Mouse (Mus musculus): Measurements from ENCODE around the gene Gtpbp2. TPM values are rescaled to one million over a fixed set of nuclear protein-coding genes. Genes with fewer than 3 reads are reported as not detected.

Gene Gtpbp2
- total and polyA plus RNA-seq, 3 experiments: 30.3 to 182 (median 55.0) TPM

DNA sequence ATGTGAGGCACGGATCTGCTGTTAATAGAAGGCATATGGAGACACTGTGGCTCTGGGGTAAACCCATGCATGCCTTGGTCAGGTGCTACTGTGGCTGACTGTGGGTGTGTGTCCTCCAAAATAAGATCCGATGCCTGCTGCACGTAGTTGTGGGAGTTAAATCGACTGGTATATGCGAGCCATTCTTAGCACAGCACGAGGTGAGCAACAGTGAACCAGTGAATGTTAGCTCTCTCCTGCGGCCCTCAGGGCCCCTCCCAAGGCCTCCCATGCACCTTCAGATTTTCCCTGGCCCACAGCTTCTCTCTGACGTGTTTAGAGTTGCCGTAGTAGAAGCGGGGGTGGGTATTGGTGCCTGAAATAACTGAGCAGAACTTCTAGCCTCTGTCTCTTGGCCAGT, 41.2 kb upstream of the Gtpbp2 start:
- H3K27me3 ChIP-seq (ENCODE audit: insufficient read depth, low read length): no peaks in the 10 kb centered on the region
- no peaks in the 10 kb centered on the region for H3K9me3 ChIP-seq (replicated peaks)

DNA sequence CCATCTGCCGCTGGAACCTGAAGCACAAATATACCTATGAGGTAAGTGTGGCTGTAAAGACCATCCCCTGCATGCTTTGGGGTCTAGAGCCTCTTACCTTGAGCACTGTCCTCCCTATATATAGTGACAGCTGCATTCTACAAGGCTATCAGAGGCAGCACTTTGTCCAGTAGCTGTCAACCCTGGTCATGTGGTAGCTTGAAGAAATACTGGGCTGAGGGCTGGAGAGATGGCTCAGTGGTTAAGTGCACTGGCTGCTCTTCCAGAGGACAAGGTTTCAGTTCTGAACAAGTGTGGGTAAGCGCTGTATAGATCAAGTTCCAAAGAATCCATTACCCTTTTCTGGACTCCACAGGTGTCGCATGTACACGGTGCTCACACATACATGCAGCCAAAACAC, 38.0 kb upstream of the Gtpbp2 start:
- ATAC-seq (ENCODE audit: extremely low read depth, insufficient number of reproducible peaks, low FRiP score, poor library complexity, severe bottlenecking) (no peak), DNase-seq (ENCODE audit: low spot score) (no peak)
- H3K27me3 ChIP-seq (ENCODE audit: insufficient read depth, low read length): no peaks in the 10 kb centered on the region
- TF ChIP-seq CTCF (IDR thresholded peaks at IDR 0.05; ENCODE audit: low read depth, low read length) (no peak), GATA1 (IDR thresholded peaks at IDR 0.05; ENCODE audit: borderline replicate concordance, low read length) (no peak), POLR2AphosphoS5 (IDR thresholded peaks at IDR 0.05; ENCODE audit: insufficient replicate concordance, low read depth, low read length) (no peak)
- H3K4me3 ChIP-seq (ENCODE audit: low read depth, low read length): no peak overlapping the region
- peaks cover 89% of the 10 kb centered on the region for H3K36me3 ChIP-seq (replicated peaks)
- no peaks in the 10 kb centered on the region for H3K4me1 ChIP-seq (ENCODE audit: insufficient read depth, low read depth, low read length)
- no peaks in the 10 kb centered on the region for H3K9me3 ChIP-seq (replicated peaks)

More for the DNA sequence above, 41.2 kb upstream of the Gtpbp2 start:
- Histone ChIP-seq H3K4me1 (ENCODE audit: insufficient read depth, low read depth, low read length) (peaks cover 8% of the 10 kb centered on the region), H3K36me3 (replicated peaks) (peaks cover 89% of the 10 kb centered on the region), H3K4me3 (ENCODE audit: low read depth, low read length) (no peak overlapping the region)
- no peak for TF ChIP-seq GATA2 (IDR thresholded peaks at IDR 0.05; ENCODE audit: borderline replicate concordance, low read depth, low read length)
- TF ChIP-seq CTCF (IDR thresholded peaks at IDR 0.05; ENCODE audit: low read depth, low read length): no peak
- DNase-seq (ENCODE audit: low spot score) (no peak), ATAC-seq (ENCODE audit: extremely low read depth, insufficient number of reproducible peaks, low FRiP score, poor library complexity, severe bottlenecking) (no peak)

GRCm38 (mm10) chr17:46123285-46123684, 37.5 kb upstream of the Gtpbp2 start:
- Histone ChIP-seq H3K9me3 (replicated peaks) (no peaks in the 10 kb centered on the region), H3K36me3 (replicated peaks) (peaks cover 89% of the 10 kb centered on the region), H3K4me3 (ENCODE audit: low read depth, low read length) (no peak overlapping the region), H3K27me3 (ENCODE audit: insufficient read depth, low read length) (no peaks in the 10 kb centered on the region), H3K4me1 (ENCODE audit: insufficient read depth, low read depth, low read length) (no peaks in the 10 kb centered on the region)
- TF ChIP-seq GATA2 (IDR thresholded peaks at IDR 0.05; ENCODE audit: borderline replicate concordance, low read depth, low read length) (no peak), GATA1 (IDR thresholded peaks at IDR 0.05; ENCODE audit: borderline replicate concordance, low read length) (no peak), TAL1 (conservative IDR thresholded peaks at IDR 0.05; ENCODE audit: low read depth, low read length) (no peak), POLR2AphosphoS5 (IDR thresholded peaks at IDR 0.05; ENCODE audit: insufficient replicate concordance, low read depth, low read length) (no peak), CTCF (IDR thresholded peaks at IDR 0.05; ENCODE audit: low read depth, low read length) (no peak)
- ATAC-seq (ENCODE audit: extremely low read depth, insufficient number of reproducible peaks, low FRiP score, poor library complexity, severe bottlenecking) (no peak), DNase-seq (ENCODE audit: low spot score) (no peak)

DNA sequence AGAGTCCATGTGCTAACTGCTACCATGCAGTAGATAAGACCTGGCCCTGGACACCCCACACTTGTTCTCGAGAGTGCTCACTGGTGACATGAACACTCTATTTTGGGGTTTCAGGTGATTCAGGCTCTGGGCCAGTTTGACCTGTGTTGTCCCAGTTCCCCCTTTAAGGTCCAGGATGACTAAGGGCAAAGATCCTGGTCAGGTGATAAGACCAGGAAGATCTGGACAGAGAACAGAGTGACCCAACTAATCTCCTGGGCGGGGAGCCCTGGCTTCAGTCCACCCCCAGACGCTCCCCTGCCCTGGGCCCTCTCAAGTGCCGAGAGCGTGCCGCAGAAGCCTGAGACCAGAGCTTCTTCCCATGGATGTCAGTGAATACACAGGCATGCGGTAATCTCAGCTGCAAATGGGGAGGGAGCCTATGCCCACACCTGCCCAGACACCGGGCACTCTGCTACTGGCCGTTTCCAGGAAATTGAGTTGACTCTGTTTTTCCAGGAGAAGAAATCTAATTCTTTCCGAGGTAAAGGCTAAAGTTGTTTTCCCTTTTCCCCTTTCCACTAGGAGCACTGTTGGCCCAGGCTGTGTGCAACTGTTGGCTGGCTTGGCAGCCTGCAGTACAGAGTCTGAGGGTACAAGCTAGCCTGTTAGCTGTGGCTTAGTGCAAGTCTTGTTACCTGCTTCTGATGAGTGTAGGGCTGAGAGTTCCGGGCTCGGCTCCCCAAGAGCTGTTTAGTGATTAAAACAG, 36.7 kb upstream of the Gtpbp2 start:
- H3K4me3 ChIP-seq (ENCODE audit: low read depth, low read length): no peak overlapping the region
- ATAC-seq (ENCODE audit: extremely low read depth, insufficient number of reproducible peaks, low FRiP score, poor library complexity, severe bottlenecking): no peak
- no peak for TF ChIP-seq GATA2 (IDR thresholded peaks at IDR 0.05; ENCODE audit: borderline replicate concordance, low read depth, low read length)
- TF ChIP-seq CTCF (IDR thresholded peaks at IDR 0.05; ENCODE audit: low read depth, low read length): no peak
- no peak for TF ChIP-seq TAL1 (conservative IDR thresholded peaks at IDR 0.05; ENCODE audit: low read depth, low read length)
- no peak for TF ChIP-seq POLR2AphosphoS5 (IDR thresholded peaks at IDR 0.05; ENCODE audit: insufficient replicate concordance, low read depth, low read length)
- DNase-seq (ENCODE audit: low spot score): no peak
- H3K36me3 ChIP-seq (replicated peaks): peaks cover 89% of the 10 kb centered on the region
- no peaks in the 10 kb centered on the region for H3K27me3 ChIP-seq (ENCODE audit: insufficient read depth, low read length)
- H3K4me1 ChIP-seq (ENCODE audit: insufficient read depth, low read depth, low read length): no peaks in the 10 kb centered on the region
- H3K9me3 ChIP-seq (replicated peaks): no peaks in the 10 kb centered on the region

- no peak for ATAC-seq (ENCODE audit: extremely low read depth, insufficient number of reproducible peaks, low FRiP score, poor library complexity, severe bottlenecking)
- TF ChIP-seq CTCF (IDR thresholded peaks at IDR 0.05; ENCODE audit: low read depth, low read length) (no peak), POLR2AphosphoS5 (IDR thresholded peaks at IDR 0.05; ENCODE audit: insufficient replicate concordance, low read depth, low read length) (no peak), GATA2 (IDR thresholded peaks at IDR 0.05; ENCODE audit: borderline replicate concordance, low read depth, low read length) (no peak), TAL1 (conservative IDR thresholded peaks at IDR 0.05; ENCODE audit: low read depth, low read length) (no peak), GATA1 (IDR thresholded peaks at IDR 0.05; ENCODE audit: borderline replicate concordance, low read length) (no peak)
- Histone ChIP-seq H3K27me3 (ENCODE audit: insufficient read depth, low read length) (no peaks in the 10 kb centered on the region), H3K4me1 (ENCODE audit: insufficient read depth, low read depth, low read length) (0 out of 2 replicates have a peak, but pooled peaks cover 3% of the 10 kb centered on the region), H3K9me3 (replicated peaks) (no peaks in the 10 kb centered on the region), H3K36me3 (replicated peaks) (peaks cover 87% of the 10 kb centered on the region), H3K4me3 (ENCODE audit: low read depth, low read length) (no peak overlapping the region)
- no peak for DNase-seq (ENCODE audit: low spot score)
Observed at GRCm38 (mm10) chr17:46126608-46127007, 34.2 kb upstream of the Gtpbp2 start.

GRCm38 (mm10) chr17:46127814-46128493, 32.9 kb upstream of the Gtpbp2 start:
- H3K9me3 ChIP-seq (replicated peaks): no peaks in the 10 kb centered on the region
- H3K4me3 ChIP-seq (ENCODE audit: low read depth, low read length): no peak overlapping the region
- H3K27me3 ChIP-seq (ENCODE audit: insufficient read depth, low read length): peaks cover 6% of the 10 kb centered on the region; the same call in 1 of the 2 replicates
- peaks cover 7% of the 10 kb centered on the region for H3K4me1 ChIP-seq (ENCODE audit: insufficient read depth, low read depth, low read length)
- TF ChIP-seq GATA2 (IDR thresholded peaks at IDR 0.05; ENCODE audit: borderline replicate concordance, low read depth, low read length) (no peak), CTCF (IDR thresholded peaks at IDR 0.05; ENCODE audit: low read depth, low read length) (no peak), TAL1 (conservative IDR thresholded peaks at IDR 0.05; ENCODE audit: low read depth, low read length) (no peak), GATA1 (IDR thresholded peaks at IDR 0.05; ENCODE audit: borderline replicate concordance, low read length) (no peak)
- peaks cover 74% of the 10 kb centered on the region for H3K36me3 ChIP-seq (replicated peaks)
- DNase-seq (ENCODE audit: low spot score) (no peak), ATAC-seq (ENCODE audit: extremely low read depth, insufficient number of reproducible peaks, low FRiP score, poor library complexity, severe bottlenecking) (no peak)

All from G1E (cell line).